Mouse (Mus musculus): ENCODE measurements around the gene Srpk1.

DNA sequence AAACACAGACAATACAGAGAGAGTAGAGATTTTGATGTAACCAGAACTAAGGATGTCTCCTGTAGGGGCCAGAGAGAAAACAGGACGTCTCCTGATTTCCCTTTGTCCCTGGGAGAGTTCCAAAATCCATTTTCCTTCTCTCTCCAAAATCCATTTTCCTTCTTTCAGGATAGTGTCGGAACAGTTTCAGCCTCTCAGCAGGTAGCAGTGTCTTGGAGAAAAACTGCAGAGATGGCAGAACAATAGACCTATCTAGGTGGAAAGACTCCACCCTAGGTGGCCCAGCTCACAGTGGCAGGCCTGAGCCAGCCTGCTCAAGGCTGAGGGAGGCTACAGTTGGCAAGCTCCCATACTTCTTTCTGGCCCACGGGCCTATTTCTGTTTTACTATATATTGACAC lies 55.0 kb downstream of the Srpk1 start:
- TF ChIP-seq POLR2A (IDR thresholded peaks at IDR 0.05; ENCODE audit: extremely low read depth, insufficient read depth, low read length), result no peak
- no peak for TF ChIP-seq CTCF (IDR thresholded peaks at IDR 0.05; ENCODE audit: extremely low read depth, insufficient read depth, low read length)

Data from cortical plate, adult 2 months (tissue).